Mouse (Mus musculus) liver, adult 2 months (tissue): ENCODE results near the gene Ryr1.

Experiments used
- CTCF ChIP-seq: fragments of 200-500 bp; IDR thresholded peaks from 2 replicates; pipeline ENCODE4 v1.5.1; 2011; ENCODE audit warnings: low read depth, low read length, control low read depth
- POLR2A ChIP-seq: fragments of 200-500 bp; IDR thresholded peaks from 2 replicates; pipeline ENCODE4 v1.6.1; 2011; ENCODE audit warnings: low read length, control low read depth; ENCODE audit not compliant: insufficient read depth; ENCODE audit errors: extremely low read depth

DNA sequence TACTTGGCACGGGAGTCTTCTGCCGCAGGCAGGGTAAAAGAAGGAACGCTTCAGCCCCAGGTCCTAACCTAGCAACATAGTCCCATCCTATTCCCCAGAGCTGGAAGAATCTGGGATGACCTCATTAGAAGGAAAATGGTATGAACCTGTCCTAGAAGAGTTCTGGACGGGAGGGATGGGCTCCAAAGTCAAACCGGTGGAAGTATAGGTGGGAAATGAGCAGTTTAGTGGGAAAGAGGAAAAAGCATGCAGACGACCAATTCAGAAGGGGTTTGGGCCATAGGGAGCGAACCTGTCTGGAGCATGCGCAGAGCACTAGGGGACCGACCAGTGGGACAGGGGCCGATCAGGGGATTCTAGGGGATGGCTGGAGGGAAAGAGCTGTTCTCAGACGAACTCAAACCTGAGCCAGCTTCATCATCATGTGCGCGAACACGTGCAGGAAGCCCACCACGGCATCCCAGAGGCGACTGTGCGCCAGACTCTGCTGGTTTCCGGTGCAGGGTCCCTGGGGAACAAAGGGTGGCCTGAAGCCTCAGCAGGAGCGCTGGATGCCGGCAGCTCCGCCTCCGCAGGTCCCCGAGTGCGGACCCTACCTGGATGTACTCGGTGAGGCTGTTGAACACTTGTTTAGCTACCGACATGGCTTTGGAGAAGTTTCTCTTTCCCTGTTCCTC lies 84.9 kb downstream of the Ryr1 start:
- TF ChIP-seq POLR2A (no peak), CTCF (no peak)
